Mouse (Mus musculus) kidney, adult 2 months (tissue): Measurements from ENCODE around the gene Gjc1.

Experiments
- CTCF ChIP-seq: fragments of 200-500 bp; conservative IDR thresholded peaks from 2 replicates; pipeline ENCODE4 v1.5.1; 2011; ENCODE audit warnings: low read depth, mild to moderate bottlenecking, control low read depth, low read length, moderate library complexity, mixed read lengths; ENCODE audit not compliant: insufficient read depth, insufficient read length
- POLR2A ChIP-seq: fragments of 200-500 bp; IDR thresholded peaks from one replicate; pipeline ENCODE4 v1.6.1; 2011; ENCODE audit warnings: low read depth, low read length, control low read depth

DNA sequence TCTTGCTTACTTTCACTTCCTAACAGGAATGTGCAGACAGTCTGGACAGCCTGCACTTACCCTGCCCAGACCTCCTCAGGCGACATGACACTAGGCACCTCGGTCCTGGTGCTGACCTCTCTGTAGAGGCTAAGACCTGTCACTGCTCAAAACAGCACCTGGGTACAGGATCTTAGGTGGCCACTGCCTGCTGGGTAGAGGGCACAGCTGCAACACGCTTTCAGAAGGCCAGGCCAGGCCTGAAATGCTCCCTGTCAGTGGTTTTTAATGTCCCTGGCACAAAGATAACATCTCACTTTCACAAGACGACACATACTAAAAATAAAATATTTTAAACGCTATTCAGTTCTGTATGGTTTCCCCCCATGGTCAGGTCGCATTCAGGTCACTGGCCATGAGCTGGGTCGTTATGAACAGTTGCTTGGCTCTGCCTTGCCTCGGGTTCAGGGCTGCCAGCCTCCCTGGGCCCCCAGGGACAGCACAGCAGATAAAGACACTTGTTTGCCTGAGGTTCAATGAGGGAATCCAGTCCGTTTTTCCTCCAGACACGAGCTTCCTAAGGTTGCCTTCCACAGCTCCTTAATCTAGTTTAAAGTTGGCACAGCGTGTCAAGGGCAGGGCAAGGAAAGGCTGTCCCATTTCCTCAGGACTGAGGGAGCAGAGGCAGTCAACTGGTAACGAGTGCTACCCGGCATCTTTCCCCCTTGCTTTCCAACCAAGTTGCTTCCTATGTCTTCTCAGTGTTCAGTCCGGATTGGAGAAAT, 27.6 kb downstream of the Gjc1 start:
- TF ChIP-seq CTCF (no peak), POLR2A (no peak)
